Mouse (Mus musculus): ENCODE measurements around the gene Fbxo22. TPM values are rescaled to one million over a fixed set of nuclear protein-coding genes. Genes with fewer than 3 reads are reported as not detected.

Gene Fbxo22
- polyA plus RNA-seq (2017; shearing (Covaris generic)): 67.2 TPM

DNA sequence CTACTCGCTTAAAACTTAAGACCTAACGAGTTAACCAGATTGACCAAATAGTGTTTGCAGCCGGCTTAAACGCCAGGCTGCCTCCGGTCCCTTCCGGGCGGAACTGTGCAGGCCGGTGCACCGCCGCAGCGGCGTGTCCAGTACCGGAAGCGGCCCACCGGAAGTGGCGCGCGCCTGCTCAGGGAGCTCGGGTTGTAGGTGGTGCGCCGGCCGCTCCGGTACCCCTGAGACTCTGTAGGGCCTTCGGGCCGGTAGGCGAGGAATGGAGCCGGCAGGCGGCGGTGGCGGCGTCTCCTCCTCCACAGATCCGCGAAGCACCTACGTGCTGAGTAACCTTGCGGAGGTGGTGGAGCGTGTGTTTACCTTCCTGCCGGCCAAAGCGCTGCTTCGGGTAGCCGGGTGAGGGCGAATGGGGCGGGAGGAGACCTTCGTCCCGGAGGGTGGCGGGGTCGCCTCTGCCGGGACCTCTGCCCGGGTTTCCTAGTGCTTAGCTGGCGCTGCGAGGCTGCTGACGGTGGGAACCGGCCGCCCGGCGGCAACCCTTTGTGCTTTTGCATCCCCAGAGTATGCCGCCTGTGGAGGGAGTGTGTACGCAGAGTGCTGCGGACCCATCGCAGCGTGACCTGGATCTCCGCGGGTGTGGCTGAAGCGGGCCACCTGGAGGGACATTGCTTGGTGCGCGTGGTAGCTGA lies at the start of gene Fbxo22:
Gene Fbxo22 (plus strand): TSS at position 136 of the 692 bp plus-strand sequence.

Other genes starting within 250 kb of the Fbxo22 start
- gene Chrna5, start 228.0 kb upstream of the Fbxo22 start, polyA plus RNA-seq (2017; shearing (Covaris generic)): not detected
- not detected for gene Chrna3, start 182.4 kb upstream of the Fbxo22 start, polyA plus RNA-seq (2017; shearing (Covaris generic))
- not detected for gene Chrnb4, start 160.1 kb upstream of the Fbxo22 start, polyA plus RNA-seq (2017; shearing (Covaris generic))
- gene Ube2q2, start 60.1 kb upstream of the Fbxo22 start, polyA plus RNA-seq (2017; shearing (Covaris generic)): 8.3 TPM
- gene Nrg4, start 117.9 kb downstream of the Fbxo22 start, polyA plus RNA-seq (2017; shearing (Covaris generic)): 4.5 TPM
- gene Tmem266, start 118.0 kb downstream of the Fbxo22 start, polyA plus RNA-seq (2017; shearing (Covaris generic)): not detected

Data from activated CD4-positive, CD25-positive, alpha-beta regulatory T cell, adult 9 weeks (primary cell).